Mouse (Mus musculus) olfactory bulb, adult 2 months (tissue): ENCODE data around the gene Cmtm1.
"Not testable (repeated sequence)": the region's sequence is repeated elsewhere in the genome, so short reads cannot be mapped to it uniquely, and the experiment has no call there.

Experiments
- CTCF ChIP-seq: fragments of 200-500 bp; IDR thresholded peaks from 2 replicates; pipeline ENCODE4 v1.5.1; 2012; ENCODE audit warnings: low read depth, mild to moderate bottlenecking, low read length, moderate library complexity; ENCODE audit not compliant: insufficient read depth
- POLR2A ChIP-seq: fragments of 200-500 bp; IDR thresholded peaks from 2 replicates; pipeline ENCODE4 v1.6.1; 2012; ENCODE audit warnings: mild to moderate bottlenecking, low read depth, low read length, moderate library complexity; ENCODE audit not compliant: insufficient read depth

DNA sequence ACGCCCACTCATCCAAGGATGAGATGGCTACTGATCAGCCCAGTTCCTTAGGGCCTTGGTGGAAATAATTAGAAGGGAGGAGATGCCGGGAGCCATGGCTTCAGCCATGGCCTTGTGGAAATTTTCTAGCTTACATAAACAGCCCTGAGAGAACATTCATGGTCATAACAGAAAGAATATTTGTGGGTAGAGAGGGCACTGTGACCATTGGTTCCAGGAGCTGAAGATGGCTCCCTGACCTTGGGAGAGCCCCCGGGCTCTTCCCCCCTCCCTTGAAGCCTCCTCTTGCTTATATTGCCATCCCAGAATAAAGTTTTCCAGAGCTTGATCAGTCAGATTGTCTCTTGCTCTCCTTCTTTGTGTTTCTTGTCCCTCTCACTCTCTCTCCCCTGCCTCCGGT lies 7.4 kb downstream of the Cmtm1 start:
- TF ChIP-seq CTCF, POLR2A: not testable (repeated sequence)
